Mouse (Mus musculus): ENCODE measurements around the gene Pcdh9.

Pcdh9 gene

DNA sequence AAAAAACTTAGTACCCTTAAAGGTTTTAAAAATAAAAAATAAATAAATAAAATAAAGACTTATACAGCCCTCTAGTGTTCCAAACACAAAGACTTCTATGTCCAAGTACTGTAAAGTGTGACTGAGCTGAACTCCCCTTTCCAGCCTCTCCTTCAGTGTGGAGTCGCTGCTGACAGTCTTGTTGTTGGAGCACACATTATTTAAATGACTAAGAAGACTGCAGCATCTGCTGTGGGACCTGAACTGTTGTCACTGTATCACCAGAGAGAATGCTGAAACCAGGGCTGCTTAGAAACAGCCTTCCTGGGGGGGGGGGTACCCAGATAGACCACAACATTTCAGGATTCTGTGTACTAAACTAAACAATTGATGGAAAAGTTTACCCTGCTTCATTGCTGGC, 509.7 kb downstream of the Pcdh9 start:
- no peak for DNase-seq (ENCODE audit: low spot score)

GRCm38 (mm10) chr14:93376159-93376558, 514.3 kb downstream of the Pcdh9 start:
- DNase-seq (ENCODE audit: low spot score), result no peak

- no peak for DNase-seq (ENCODE audit: low spot score)
Observed at GRCm38 (mm10) chr14:93374181-93374580, 516.3 kb downstream of the Pcdh9 start.

DNA sequence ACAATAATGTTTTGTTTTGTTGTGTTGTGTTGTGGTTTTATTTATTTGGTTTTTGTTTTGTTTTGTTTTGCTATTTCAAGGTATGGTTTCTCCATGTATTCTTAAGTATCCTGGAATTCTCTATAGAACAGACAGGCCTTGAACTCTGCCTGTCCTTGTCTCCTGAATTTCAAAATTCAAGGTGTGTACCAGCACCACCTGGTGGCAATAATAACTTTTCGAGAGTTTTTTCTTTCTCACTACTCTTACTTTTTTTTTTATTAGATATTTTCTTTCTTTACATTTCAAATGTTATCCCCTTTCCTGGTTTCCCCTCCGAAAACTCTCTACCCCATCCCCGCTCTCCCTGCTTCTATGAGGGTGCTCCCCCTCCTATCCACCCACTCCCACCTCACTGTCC, 536.3 kb downstream of the Pcdh9 start:
- DNase-seq (ENCODE audit: low spot score), result no peak

DNA sequence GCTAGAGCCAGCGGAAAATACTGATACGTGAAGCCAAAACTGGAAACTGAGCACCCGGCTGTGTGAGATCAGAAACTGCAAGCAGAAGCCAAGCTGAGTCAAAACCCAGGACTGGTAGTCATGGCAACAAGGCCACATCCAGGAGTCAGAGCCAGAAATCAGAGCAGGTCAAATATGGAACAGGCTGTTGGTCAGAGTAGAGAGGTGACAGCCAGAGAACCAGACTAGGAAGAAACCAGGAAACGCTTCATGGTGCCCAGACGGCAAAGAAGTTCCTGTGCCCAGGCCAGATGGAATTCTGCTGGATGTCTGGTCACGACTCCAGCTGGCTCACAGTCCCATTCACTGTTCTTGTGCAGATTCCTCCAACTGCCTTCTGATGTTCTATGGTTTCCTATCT, 539.6 kb downstream of the Pcdh9 start:
- no peak for DNase-seq (ENCODE audit: low spot score)

DNA sequence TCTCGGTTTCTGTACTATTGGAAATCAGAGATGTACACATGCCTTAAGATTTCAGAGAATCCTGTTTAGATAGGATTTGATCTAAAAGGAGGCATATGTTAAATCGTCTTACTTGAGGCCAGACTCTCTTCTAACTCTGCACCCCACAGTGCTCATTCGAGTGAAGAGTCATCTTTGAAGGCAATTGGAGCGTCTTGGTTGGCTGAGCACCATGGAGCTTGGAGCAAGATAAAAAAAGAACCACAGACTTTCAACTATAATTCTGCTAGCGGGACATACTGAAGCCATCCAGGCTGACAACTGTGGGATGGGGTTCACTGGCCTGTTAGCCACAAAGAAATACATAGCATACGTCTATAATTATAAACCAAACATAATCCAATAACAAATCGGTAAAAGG, 541.3 kb downstream of the Pcdh9 start:
- DNase-seq (ENCODE audit: low spot score), result no peak

GRCm38 (mm10) chr14:93347031-93347430, 543.4 kb downstream of the Pcdh9 start:
- DNase-seq (ENCODE audit: low spot score), result no peak

GRCm38 (mm10) chr14:93342781-93343180, 547.7 kb downstream of the Pcdh9 start:
- no peak for DNase-seq (ENCODE audit: low spot score)

- DNase-seq (ENCODE audit: low spot score), result no peak
Observed at GRCm38 (mm10) chr14:93341390-93341789, 549.1 kb downstream of the Pcdh9 start.

DNA sequence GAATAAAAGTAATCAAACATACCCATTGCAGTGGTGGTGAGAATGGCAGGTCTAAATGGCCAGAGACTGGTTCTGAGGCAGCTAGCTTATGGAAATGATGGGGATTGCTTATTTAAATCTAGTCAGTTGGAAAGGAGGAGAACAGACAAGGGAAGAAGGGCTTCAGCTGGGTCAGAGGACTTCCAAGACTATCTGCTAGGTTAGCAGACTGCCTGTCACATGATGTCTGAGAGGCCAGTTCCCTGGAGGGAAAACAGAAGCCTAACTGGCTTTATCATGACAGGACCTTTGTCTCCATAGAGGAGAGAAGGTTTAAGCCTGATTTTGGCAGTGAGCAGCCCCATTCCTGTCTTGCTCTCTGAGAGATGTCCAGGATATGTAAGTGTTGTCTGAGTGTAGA, 561.2 kb downstream of the Pcdh9 start:
- no peak for DNase-seq (ENCODE audit: low spot score)

DNA sequence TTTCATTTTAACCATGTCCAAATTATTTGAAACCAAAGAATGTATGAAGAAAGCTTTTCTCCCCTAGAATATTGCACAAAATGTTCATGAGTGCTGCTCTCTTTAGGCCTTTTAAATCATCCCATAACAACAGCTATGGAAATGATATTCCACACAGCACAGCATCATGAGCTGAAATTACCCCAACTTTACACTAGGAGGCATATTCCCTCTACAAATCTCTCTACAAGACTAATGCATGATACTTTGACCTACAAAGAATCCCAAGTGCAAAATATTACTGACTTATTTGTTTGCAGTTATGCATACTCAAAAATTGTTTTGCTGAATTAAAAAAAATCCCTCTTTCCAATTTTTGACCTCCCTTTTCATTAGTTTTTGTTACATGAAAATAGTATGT, 573.1 kb downstream of the Pcdh9 start:
- DNase-seq (ENCODE audit: low spot score), result no peak

GRCm38 (mm10) chr14:93288361-93288760, 602.1 kb downstream of the Pcdh9 start:
- no peak for DNase-seq (ENCODE audit: low spot score)

GRCm38 (mm10) chr14:93287642-93288041, 602.8 kb downstream of the Pcdh9 start:
- no peak for DNase-seq (ENCODE audit: low spot score)

- no peak for DNase-seq (ENCODE audit: low spot score)
Observed at GRCm38 (mm10) chr14:93285136-93285535, 605.3 kb downstream of the Pcdh9 start.

DNA sequence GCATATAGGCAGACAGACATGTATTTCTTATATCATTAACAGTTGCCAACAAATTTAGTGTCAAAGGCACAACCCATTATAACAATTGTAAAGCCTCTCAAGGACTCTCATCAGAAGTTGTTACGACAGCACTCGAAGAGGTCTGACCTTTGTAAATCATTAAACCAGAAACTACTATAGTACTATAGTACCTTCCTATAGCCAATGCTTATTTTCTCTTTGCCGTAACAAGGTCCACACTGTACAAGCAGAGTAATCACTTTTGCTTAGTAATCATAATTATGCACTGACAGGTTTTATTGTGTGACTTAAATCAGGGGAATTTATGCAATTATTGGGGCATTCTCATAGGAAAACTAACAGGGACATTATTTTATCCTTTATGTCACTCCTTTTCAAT, 606.5 kb downstream of the Pcdh9 start:
- no peak for DNase-seq (ENCODE audit: low spot score)

DNA sequence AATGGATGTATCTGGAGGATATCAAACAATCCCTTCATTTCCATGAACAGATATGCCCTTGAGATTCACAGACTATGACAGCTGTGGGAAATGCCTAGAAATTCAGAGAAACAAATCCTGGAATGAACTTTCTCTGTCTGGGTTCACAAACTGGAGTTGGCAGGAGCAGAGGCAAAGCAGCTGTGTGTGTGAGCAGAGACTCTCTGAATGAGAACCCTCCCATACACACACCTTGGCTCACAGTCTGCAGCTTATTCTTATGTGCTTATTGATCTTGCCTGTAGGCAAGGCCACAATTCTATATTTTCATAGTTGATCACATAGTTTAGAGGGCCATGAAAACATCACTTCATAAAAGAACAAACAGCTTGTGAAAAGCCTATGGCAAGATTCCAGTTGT, 614.8 kb downstream of the Pcdh9 start:
- DNase-seq (ENCODE audit: low spot score), result no peak

DNA sequence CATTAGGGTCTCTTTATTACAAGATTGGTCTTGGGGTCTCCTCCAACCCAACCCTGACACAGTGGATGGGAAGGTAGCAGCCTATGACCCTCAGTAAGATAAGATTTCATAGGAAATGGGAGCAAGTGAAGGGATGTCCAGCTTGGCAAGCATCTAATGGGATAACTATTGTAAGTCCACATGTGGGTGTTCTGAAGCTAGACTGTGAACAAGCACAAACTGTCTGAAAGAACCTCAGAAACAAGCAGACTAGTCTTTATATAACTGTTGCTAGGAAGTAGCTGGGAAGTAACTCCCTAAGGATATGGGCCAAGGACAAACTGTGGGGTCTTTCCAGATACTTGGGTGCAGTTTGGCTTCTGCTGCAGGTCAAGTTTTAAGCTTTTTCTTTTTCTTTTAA, 615.7 kb downstream of the Pcdh9 start:
- DNase-seq (ENCODE audit: low spot score), result no peak

- DNase-seq (ENCODE audit: low spot score), result no peak
Observed at GRCm38 (mm10) chr14:93253411-93253810, 637.1 kb downstream of the Pcdh9 start.

DNA sequence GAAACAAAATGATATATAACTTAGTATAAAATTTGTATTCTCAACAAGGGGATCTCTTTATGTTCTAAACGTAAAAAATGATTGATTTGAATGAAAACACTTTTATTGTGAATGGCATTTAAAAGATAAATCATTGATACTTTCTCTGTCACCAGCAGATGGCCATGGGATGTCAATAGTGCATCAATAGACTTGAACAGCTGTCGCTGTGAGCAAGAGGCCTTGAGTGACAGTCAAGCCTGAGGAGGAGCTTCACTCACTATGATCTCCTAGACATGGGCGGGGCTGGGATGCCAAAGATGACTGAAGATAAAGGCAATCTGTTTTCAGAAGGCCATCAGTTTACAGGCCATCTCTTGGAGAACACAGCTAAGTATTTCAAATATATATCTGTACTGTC, 650.2 kb downstream of the Pcdh9 start:
- no peak for DNase-seq (ENCODE audit: low spot score)

DNA sequence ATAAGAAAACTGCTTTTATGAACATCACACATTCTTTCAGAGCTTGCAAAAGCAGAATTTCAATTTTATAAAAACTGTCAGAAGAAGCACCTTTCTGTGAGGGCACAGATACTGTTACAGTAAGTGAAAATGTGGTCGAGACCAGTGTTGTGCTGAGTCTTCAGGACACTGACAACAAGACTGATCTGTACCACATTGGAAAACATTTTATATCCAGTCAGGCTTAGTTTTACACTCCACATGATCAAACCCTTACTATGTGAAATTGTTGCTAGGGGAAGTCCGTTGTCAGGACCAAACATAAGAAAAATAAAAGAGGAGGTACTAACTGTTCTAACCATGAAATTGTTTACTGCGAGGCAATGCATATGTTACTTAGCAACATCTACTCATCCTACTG, 656.1 kb downstream of the Pcdh9 start:
- no peak for DNase-seq (ENCODE audit: low spot score)

DNA sequence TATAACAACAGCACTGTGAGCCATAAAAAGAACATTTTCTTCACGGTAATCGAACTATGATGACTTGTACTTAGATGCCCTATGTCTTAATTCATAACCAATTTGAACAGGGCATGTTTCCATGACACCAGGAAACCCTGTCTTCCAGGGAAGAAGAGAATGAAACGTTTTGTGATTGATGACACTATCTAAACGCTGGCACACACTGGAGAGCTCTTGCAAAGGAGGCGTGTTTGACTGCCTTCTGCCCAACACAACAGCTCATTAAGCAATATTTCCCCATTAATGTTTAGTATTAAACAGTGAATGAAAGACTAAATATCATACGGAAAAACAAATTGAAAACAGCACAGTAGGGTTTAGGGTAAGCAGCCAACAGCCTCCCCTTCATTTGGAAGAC, 656.9 kb downstream of the Pcdh9 start:
- DNase-seq (ENCODE audit: low spot score), result no peak

DNA sequence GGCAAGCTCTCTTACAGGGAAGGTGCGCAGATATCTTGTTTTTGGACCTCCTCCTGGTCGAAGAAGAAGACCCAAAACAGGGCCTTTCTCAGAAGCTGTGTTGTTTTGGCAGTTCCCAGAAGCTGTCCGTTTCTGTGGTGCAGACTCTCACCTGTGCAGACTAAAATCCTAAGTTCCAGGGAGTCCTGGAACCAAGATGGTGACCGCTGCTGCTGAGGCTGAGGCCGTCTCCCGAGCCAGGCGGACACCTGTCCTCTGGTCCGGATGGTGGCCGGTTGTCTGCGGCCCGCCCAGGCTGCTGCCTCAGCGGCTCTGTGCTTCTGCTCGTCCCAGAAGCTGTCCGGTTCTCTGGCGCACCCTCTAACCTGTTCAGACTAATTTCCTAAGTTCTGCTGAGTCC, 675.6 kb downstream of the Pcdh9 start:
- peak; percentile 77 for DNase-seq (ENCODE audit: low spot score)

GRCm38 (mm10) chr14:93199791-93200190, 690.7 kb downstream of the Pcdh9 start:
- DNase-seq (ENCODE audit: low spot score), result no peak

- DNase-seq (ENCODE audit: low spot score), result no peak
Observed at GRCm38 (mm10) chr14:93182606-93183491, 707.6 kb downstream of the Pcdh9 start.

All from ovary, postnatal 36 days (tissue).